Mouse (Mus musculus) lung, postnatal 4 days (tissue): ENCODE results near the gene Nfib.

Experiments
- DNase-seq, 2 experiments: peaks; one replicate each; pipeline ENCODE4 v3.0.0; 2021

The Nfib gene

DNA sequence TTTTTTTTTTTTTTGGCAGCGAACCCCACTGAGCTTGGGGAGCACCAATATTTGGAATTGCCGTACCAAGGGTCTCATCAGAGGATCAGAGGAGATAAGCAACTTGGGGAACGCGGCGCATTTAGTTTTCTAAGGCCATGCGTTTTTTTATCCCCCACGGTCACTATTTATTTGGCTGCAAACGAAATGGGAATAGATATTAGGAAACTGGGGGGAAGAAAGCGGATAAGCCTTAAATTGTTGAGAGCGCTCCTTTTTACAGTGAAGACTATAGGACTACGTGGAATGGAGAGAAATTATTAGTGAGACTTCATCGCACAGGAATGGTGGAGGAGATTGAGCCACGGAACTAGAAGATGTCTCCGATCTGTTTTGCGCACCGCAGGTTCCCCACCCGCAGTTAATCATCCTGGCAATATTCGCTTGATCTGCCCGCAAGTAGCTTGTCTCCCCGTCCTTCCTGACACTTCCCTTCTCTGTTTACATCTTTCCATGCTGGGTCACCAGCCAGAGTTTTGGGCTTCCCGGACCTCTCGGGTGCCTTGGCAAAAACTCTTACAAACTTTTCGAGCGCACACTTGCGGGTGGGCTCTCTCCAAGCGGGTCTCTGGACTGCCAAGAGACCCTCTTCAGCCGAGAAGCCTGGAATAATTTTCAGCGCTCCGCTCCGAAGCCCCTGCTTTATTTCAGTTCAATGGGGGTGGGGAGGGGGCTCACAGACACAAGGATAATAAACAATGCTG, 167.3 kb downstream of the Nfib start:
- peak; percentile 54 to 65 for DNase-seq

DNA sequence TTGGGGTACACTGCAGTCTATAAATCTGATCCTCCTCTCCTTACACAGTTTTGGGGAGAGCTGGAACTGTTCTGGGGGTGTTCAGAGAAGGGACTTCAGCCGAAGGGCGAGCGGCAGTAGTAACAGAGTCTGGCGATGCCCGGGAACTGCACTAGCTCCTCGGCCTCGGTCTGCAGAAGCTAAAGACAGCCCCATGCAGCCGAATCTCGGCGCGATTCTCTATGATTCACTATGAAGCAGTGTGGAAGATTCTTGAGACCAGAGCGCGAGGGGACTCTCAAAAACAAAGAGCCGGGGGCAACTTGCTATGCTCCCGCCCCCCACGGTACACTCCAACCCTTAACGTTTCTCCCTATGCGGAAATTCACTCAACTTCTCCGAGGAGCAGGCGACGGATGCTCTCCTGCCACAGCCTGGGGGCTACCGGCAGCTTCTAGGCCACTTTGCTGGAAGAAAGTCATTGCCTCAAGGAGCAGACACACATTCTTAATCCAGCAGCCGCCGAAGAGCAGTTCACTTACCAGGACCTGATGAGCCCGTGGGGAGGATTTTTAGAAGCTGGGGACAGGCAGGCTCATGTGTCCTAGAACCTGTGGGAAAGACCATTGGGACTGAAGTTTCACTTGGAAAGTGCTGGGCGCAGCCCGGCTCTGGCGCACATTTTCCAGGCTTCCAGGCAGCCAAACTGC, 168.1 kb downstream of the Nfib start:
- peak; percentile 58 to 59 for DNase-seq

DNA sequence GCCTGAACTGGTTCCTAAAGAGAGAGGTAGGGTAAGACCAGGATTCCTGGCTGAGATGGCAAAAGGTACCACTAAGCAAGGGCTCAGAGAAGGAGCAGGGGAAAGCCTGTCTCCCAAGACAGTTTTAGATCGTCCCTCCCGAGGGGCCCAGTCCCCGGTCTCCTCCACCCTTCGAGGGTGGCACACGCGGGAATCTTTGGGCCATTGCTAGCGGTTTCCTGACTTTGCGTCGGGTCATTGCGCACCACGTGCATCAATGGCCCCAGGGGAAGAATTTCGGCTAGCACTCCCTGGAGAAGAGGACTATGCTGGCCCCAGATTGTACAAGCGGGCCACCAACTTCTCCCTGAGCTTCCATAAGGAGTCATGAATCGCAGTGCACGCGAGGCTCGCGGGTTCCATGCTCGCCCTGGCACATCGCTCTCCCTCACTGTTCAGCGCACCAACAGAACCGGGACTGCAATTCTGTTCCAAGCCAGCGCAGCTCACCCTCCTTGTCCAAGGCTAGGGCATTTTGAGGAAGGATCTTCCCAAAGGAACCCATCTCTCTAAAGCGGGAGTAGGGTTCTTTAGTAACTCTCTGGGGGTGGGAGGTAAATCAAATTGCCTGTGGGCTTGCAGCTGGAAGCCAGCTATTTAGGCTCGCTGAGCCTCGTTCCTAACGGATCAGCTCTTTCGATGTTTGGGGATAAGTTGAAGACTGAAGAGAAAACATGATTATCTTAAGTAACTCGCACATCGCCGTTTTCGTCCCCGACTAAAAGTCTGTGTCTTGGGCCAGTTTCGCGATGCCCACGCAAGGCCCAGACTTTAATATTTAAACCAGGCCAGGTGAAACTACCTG, 168.9 kb downstream of the Nfib start:
- DNase-seq, result peak; percentile 16 to 41

DNA sequence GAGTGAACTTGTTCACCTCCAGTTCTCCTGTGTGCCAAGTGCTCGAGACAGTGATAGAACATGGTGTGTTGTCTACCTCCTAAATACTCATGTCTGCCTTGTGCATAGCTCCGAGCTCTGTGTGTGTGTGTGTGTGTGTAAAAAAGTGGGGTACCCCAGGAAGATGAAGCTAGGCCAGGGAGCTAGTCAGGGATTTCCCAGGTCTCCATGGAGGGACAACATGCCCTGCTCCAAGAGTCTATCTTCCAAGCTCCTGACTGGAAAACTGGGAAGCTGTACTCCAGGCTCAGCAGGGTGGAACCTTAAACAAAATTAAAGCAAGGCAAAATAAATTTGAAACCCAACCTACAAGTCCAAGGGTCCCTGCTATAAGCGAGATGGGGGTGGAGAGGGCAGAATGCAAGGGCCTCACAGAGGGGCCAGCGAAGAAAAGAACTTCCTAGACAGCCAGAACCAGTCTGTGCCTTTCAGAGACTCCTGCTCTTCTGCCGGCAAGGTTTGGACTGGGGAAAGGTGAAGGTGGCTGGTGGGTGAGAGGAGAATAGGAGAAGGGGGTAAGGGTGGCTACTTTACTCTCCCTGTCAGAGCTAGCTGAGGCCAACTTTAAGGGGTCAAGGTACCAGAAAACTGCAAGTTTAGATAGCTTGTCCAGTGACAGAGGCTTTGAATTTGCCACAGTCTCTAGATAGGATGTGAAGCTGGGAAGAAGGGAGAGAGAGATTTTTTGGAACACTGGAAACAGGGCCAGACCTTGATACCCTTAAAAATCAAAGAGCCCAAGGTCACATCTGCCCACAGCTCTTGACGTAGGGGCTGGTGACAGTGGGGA, 169.7 kb downstream of the Nfib start:
- no peak for DNase-seq

DNA sequence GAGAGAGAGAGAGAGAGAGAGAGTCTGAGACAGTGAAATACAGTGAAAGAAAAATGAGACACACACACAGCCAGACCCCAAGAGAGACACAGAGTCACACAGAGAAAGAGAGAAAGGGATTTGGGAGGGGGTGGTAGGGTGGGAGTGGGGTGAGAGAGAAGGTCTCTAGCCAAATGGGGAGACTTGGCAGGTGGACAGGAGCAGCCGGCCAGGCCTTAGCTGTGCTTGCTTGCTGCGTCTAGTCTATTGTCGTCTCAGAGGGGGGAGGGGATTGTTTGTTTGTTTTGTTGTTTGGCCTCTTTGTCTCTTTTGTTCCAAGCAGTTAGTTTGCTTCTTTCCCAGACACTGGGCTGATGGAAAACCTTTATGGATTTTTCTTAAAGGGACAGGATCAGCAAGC, 172.3 kb downstream of the Nfib start:
- DNase-seq, result no peak

DNA sequence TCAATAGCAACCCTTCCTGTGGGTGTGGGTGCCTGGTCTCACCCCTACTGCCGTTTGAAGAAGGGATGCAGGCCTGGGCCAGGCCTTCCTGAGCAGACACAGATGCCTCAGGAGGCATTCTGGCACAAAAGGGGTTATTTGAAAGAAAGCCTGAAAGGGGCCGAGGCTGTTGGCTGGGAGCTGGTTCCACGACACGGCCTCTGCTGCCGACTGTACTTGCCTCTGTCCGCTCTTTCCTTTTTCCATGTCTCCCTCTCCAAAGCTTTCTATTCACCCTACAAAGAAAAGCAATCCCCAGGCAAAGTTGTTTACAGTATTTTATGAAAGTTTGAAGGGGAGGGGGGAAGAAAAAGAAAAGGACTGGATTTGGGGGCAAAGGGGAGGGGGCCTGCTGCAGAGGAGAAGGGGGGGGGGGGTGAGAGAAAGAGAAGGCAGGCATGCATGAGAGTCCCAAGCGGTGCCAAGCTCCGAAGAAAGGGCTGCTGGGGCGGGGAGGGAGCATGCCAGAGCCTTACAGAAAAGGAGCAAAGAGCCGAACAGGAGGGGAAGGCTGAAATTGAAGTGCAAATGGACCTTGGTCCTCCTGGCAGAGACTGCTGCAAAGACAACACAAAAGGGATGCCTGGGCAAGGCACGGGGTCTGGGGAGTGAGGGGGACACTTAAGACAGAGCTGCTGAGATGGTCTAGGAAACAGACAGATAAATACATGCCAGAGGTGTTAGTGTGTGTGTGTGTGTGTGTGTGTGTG, 172.9 kb downstream of the Nfib start:
- DNase-seq, result peak; percentile 29 to 51

DNA sequence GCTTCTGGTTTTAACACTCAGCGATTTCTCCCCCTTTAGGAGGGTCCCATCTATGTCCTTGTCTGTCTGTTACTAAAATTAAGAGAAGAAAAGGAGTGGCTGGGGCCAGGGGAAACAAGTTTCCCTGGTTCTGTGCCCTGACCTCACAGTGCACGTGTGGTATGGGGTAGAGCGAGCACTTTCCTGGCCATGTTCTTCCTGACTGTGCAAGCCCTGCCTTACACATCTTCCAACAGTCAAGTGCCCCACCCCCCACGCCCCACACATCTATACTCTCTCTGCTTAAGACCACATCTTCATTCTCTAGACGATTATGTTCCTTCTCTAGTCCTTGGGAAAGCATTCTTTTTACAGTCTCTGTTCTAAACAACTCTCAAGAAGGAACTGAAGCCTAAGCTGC, 173.6 kb downstream of the Nfib start:
- no peak for DNase-seq

DNA sequence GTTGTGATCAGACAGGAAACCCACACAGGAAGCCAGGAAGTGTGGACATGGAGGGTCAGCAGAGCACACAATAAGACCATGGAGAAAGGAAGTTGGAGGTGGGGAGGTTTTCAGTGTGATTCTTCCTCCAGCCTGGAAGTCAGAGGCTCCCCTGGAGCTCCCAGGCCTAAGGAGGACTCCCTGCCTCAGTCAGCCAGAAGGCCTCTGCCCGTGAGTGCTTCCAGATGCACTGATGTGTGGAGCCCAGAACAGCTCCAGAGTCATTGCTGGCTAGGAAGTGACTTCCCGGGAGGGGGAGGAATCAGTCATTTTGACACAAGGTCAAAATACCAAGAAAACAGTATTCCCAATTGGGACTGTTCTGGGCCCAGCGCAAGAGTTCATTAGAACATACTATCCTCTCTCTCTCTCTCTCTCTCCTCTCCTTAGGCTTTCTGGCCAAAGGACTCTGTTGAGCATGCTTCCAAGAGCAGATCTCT, 174.6 kb downstream of the Nfib start:
- DNase-seq, result peak; percentile 47 to 58

DNA sequence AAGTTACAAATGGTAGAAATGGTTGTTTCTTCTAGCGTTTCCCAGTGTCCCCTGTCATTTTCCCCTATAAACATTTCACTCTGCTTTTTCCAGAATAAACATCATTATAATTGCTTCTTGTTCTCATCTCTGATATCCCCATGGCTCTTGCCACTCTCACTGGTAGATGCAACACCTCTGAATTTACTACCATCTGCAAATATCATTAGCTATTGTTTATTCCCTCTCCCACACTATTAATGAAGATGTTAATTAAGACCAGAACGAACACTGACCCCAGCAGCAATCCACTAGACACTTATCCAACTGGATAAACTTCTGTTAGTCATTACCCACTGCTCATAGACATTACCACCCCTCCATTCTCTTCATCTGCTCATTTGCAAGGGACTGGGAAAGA, 176.6 kb downstream of the Nfib start:
- DNase-seq, result no peak

DNA sequence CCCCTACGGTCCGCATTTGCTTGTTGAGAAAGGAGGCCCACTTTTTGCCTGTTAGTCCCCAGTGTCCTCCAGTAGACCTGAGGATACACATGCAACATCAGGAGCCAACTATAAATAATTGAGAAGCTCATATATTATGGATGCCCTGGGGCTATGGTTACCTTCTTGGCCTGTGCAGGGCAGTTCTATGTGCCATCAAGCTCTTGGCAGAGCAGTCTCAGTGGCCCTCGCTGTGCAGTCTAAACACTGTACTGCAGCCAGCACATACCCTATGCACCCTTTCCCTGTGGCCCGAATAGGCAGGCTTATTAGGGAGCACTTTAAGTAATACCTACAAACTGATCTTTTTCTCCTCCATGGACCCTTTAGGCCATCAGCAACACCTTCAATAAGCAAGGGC, 185.6 kb downstream of the Nfib start:
- no peak for DNase-seq

DNA sequence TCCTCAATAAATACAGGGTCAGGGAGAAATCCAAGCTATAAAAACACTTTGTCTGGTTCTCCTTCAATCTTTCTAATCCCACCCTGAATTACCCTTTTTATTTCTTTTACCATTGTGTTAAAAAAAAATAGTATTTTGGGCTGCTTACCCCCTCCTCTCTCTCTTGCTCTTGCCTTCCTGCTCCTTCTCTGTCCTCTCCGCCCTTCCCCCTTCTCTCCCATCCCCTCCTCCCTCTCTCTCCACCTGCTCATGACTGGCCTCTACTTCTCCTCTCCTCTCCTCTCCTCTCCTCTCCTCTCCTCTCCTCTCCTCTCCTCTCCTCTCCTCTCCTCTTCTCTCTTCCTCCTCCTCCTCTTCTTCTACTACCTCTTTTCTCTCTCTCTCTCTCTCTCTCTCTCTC, 187.4 kb downstream of the Nfib start:
- no peak for DNase-seq

DNA sequence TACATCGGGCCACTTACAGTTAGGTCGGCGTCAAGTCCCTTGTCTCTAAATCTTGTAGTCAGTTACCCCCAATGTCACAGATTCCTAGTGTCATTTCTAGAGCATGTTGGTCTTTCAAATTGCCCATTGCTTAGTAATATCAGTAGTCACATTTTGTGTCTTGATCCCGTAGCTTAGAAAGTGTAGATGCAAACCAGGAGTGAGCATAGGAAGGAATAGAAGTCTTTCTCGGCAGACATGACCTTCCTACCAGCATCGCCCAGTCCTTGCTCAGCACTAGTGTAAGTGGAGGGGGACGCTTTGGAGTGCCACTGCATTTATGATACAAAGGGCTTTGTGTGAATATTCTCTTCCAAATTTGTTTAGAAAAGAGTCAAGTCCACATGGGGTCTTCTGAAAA, 188.2 kb downstream of the Nfib start:
- no peak for DNase-seq

DNA sequence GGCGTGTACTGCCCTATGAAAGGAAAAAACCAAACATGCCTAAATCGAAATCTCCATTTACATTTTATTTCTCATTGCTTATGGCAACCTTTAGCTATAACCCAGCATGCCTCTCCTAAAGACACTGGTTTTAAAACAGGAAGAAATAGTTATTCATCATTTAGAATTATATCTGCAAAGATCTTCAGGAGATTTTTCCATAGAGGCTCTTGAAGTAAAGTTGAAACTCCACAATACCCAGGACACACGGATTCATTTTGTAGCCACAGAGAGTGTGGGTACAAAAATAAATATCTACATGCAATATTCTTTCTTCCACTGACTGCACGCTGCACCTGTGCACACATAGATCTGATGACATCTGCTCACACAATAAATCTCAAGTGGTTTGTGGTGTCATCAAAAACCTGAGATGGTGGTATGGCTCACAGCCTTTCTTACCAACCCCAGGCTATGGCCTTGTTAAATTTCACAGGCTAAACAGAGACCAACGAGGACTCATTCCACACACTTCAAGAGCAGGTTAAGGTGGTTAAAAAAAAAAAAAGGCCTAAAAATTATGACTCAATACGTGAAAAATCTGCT, 189.2 kb downstream of the Nfib start:
- no peak for DNase-seq

DNA sequence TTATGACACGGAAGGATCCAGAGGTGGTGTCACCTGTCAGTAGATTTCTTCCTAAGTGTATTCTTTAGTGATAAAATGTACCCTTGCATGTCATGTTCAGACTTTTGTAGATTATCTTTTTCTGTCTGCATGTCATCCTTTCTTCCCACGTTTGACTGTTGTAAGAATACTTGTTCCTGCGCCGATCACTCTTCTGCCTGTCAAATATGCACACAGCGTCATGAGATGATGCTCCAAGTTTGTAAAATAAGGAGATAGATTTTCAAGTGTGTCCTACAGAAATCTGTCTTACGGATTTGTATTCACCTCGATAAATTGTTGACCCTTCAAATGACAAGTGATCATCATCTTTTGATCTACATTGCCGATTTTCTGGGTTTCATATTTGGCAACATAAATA, 190.6 kb downstream of the Nfib start:
- DNase-seq, result no peak

DNA sequence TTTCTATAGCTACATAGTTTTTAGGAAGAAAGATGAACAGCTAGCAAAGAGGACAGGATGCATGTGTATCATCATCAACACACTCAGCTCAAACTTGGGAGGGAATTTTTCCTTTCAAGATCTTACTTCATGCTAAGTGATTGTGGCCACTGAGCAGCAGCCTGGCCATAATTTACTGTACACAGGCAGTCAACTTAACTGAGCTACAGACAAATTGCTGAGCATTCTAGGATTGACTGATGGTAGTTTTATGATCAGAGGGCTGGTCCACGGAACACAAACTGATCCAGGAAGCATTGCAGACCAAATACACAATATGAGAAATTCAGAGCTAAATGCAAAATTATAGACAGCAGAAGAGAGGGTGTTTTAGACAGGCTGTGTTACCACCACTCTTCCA, 191.2 kb downstream of the Nfib start:
- no peak for DNase-seq

DNA sequence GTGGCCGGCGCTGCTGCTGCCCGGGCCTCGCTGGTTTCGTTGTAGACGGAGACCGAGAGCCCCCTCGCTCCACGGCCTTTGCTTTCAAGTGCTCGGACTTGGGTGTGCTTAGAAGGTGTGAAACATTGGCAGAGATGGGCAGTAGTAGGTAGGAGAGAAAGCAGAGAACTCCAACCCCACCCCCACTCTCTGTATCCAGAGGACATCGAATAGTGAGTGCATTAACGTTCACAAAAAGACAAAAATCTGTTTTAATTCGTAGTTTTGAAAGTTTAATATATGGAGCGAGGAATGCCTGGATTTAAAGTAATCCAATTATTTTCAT, 192.2 kb downstream of the Nfib start:
- DNase-seq, result no peak

DNA sequence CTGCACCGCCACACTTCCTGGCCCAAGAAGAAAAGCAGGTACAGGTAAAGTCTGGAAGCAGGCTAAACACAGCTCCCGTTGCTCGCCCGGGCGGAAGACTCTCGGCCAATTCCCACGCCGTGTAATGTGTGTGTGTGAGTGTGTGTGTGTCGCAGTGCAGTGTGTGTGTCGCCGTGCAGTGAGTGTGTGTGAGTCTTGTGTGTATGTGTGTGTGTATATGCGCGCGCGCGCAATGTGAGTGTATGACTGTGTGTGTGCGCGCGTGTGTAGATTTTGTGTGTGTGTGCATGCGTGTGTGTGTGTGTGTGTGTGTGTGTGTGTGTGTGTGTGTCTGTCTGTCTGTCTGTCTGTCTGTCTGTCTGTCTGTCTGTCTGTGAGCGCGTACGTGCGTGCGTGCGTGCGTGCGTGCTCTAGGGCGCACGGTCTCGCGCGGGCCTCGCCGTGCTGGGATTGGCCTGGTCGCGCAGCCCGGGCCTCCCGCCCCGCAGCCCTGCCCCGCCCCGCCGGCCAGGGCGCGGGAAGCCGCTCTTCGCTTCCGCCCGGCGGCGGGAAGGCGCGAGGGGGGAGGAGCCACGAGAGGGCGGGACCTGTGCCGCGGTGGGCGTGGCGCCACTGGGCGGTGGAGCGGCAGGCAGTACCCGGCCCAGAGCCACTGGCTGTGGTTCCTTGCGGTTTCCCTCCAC, 192.7 kb downstream of the Nfib start:
- peak; percentile 98 to 99 for DNase-seq

DNA sequence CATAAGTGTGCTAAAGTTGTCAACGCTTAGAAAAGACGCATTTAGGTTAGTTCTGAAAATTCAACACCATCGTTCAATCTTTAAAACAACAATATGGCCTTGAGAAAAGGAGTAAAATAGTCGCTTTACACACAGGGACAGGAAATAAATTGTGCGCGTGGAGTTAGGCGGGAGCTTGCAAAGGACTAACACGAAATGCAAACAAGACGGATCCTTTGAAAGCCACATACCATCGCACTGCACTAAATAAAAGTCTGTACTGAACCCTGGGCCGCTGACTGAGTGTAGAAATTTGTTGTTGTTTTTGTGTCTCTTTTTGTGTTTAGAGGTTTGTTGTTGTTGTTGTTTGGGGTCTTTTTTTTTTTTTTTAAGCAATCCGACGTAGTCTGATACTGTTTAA, 193.2 kb downstream of the Nfib start:
- DNase-seq, result no peak

DNA sequence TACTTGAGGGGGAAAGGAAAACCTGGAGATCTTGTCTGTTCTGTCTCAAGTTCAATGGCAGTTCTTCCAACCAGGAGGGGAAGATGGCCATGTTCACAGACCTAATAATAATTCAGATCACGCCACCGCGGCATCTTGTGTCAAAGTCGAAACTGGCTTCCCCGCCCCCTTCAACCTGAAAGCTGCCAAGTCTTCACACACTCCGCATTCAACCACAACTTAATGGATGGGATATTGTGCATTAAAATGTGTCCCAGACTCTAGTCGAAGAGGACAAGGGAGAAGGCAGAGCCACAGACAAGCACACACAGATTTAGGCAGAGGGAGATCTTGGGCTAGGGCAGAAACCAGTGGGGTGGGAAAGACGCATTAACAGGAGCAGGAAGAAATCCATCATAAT, 194.0 kb downstream of the Nfib start:
- DNase-seq, result peak; percentile 49 to 59

DNA sequence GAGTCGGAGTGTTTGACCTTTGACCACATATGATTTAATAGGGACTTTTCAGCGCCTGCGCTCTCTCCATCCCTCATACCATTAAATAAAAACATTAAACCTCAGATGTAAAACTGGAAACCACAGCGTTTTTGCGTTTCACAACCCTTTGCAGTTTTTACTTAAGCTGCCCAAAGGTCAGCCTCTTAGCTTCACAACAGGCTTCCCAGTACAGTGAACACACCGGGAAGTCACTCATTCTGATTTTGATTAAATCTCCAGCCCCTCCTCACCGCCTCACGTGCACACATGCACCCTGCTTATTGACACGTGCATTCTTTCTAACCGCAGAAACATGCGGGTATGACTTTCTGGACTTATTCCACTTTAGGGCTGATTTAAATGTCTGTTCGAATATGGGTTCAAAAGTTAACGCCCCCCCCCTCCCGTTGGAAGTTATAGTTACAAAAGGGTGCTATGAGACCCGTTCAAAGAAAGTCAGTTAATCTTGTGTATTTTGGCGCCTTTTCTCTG, 194.5 kb downstream of the Nfib start:
- DNase-seq, result peak in 1 of 2 experiments; percentile 26

DNA sequence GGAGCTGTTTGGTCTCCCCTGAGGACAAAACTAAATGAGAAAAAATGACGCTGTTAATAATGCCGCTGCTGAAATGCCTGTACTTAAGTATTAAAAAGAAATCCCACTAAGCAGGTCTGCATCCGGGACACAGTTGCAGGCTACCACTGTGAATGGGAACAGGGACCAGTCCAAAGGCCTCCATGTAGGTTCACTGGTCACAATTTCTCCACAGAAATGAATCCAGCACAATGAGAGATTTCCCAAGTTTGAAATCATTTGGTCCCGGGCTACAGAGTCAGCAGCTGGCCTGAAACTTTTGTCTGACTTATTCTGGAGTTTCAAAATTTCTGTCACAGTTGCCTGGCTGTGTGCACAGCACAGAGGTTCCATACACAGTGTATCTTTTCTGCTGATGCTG, 195.8 kb downstream of the Nfib start:
- DNase-seq, result no peak
